Mouse (Mus musculus) cerebellum, adult 9-11 months (tissue): ENCODE measurements around the gene Gm9044.
"Not testable (repeated sequence)": the region's sequence is repeated elsewhere in the genome, so short reads cannot be mapped to it uniquely, and the experiment has no call there.

ENCODE experiments used
- DNase-seq: peaks from one replicate; pipeline ENCODE4 v3.0.0; 2022

Gm9044 gene

DNA sequence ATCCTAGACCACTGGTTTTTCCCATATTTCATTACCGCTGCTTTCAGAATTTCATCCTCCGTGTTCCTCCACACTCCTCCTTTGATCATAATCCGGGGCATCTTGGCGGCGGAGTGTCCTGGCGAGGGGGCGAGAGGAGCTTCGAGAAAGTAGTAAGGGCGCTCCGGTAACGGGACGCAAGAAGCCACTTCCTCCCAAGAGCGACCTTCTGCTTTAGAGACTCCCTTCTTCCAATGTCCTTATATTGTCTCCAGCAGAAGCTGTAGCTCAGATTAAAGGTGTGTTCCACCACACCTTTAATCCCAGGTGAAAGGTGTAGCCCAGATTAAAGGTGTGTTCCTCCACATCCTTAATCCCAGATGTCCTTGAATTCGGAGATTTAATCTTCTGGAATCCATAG, at the start of gene Gm9044:
TSS of gene Gm9044 (minus strand) at position 101 of the 400 bp plus-strand sequence.
- not testable (repeated sequence) for DNase-seq

GRCm38 (mm10) chr10:118370443-118370842, 38.2 kb upstream of the Gm9044 start:
- DNase-seq = peak; percentile 50

DNA sequence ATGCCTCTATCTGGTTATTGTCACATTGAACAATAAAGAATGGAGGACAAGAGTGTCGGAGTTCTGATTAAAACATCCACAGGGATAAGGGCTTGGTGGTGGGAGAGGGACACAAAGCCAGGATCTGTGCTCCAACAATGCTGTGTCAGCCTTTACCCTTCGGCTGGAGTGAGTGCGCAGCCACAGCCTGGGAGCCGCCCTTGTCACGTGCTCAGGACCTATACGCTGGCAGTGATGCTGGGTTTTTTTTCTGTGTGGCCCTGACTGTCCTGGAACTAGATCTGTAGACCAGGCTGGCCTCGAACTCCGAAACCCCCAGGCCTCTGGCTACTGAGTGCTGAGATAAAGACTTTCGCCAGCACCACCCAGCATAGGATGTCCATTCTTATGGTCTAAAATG, 37.3 kb upstream of the Gm9044 start:
- no peak for DNase-seq

GRCm38 (mm10) chr10:118354005-118354404, 21.8 kb upstream of the Gm9044 start, which contains the start of gene Gm9049:
Gm9049 (minus strand) TSS chr10:118354105.
- not testable (repeated sequence) for DNase-seq

- not testable (repeated sequence) for DNase-seq
Observed at GRCm38 (mm10) chr10:118348579-118348978, 16.4 kb upstream of the Gm9044 start, which contains the start of gene Gm9048. Gm9048 (minus strand) TSS chr10:118348679.

DNA sequence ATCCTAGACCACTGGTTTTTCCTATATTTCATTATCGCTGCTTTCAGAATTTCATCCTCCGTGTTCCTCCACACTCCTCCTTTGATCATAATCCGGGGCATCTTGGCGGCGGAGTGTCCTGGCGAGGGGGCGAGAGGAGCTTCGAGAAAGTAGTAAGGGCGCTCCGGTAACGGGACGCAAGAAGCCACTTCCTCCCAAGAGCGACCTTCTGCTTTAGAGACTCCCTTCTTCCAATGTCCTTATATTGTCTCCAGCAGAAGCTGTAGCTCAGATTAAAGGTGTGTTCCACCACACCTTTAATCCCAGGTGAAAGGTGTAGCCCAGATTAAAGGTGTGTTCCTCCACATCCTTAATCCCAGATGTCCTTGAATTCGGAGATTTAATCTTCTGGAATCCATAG, 10.9 kb upstream of the Gm9044 start, which contains the start of gene Gm9046:
TSS of gene Gm9046 (minus strand) at position 101 of the 400 bp plus-strand sequence.
- DNase-seq = not testable (repeated sequence)

- not testable (repeated sequence) for DNase-seq
Observed at GRCm38 (mm10) chr10:118337731-118338130, 5.5 kb upstream of the Gm9044 start, which contains the start of gene Gm9045. Gm9045 (minus strand) TSS chr10:118337831.

DNA sequence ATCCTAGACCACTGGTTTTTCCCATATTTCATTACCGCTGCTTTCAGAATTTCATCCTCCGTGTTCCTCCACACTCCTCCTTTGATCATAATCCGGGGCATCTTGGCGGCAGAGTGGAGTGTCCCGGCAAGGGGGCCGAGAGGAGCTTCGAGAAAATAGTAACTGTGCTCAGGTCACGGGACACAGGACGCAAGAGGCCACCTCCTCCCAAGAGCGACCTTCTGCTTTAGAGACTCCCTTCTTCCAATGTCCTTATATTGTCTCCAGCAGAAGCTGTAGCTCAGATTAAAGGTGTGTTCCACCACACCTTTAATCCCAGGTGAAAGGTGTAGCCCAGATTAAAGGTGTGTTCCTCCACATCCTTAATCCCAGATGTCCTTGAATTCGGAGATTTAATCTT, 5.3 kb downstream of the Gm9044 start, which contains the start of gene Gm9040:
TSS of gene Gm9040 (minus strand) at position 101 of the 400 bp plus-strand sequence.
- not testable (repeated sequence) for DNase-seq

GRCm38 (mm10) chr10:118319024-118319423, 13.2 kb downstream of the Gm9044 start:
- DNase-seq = no peak

GRCm38 (mm10) chr10:118302133-118302532, 30.1 kb downstream of the Gm9044 start:
- DNase-seq = not testable (repeated sequence)

DNA sequence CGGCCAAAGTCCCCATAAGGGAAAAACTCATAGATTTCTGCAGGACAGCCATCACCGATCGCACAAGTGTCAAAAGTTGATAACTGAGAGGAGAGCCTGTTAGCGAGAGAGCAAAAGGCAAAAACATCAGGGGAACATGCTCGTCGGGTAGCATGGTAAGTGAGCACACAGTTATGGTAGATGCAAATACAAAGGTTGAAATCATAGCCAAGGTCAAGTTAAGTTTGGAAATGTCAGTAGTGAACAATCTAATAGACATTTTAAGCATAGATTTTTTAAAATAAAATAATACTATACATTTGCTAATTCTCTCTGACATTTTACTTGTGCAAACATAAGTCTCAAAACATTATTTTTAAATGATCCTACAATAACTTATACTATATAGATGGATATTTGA, 37.3 kb downstream of the Gm9044 start, which contains the start of gene Iltifb:
TSS of gene Iltifb (minus strand) at position 101 of the 400 bp plus-strand sequence.
- no peak for DNase-seq

- DNase-seq = not testable (repeated sequence)
Observed at GRCm38 (mm10) chr10:118283016-118283415, 49.2 kb downstream of the Gm9044 start.

- DNase-seq = not testable (repeated sequence)
Observed at GRCm38 (mm10) chr10:118282565-118282964, 49.6 kb downstream of the Gm9044 start.
